Mouse (Mus musculus): ENCODE measurements around the gene Nfya. TPM values are rescaled to one million over a fixed set of nuclear protein-coding genes. Genes with fewer than 3 reads are reported as not detected.

The Nfya gene
- polyA plus RNA-seq, 1 experiment from 2014 or later = 19.7 TPM

GRCm38 (mm10) chr17:48443542-48444145 is 33.9 kb upstream of the Nfya start:
- H3K27ac ChIP-seq = no peak overlapping the region
- no peak for ATAC-seq (ENCODE audit: insufficient number of reproducible peaks, insufficient read depth, low FRiP score, low TSS enrichment, low read depth)
- no peaks in the 10 kb centered on the region for H3K4me1 ChIP-seq (replicated peaks)
- 83% methylated on average over 16 of the region's 16 CpGs for WGBS
- no peak overlapping the region for H3K9ac ChIP-seq (replicated peaks)
- H3K4me3 ChIP-seq (replicated peaks) = no peak overlapping the region
- no peaks in the 10 kb centered on the region for H3K36me3 ChIP-seq
- no peak overlapping the region for H3K4me2 ChIP-seq
- H3K9me3 ChIP-seq = no peaks in the 10 kb centered on the region
- no peaks in the 10 kb centered on the region for H3K27me3 ChIP-seq

DNA sequence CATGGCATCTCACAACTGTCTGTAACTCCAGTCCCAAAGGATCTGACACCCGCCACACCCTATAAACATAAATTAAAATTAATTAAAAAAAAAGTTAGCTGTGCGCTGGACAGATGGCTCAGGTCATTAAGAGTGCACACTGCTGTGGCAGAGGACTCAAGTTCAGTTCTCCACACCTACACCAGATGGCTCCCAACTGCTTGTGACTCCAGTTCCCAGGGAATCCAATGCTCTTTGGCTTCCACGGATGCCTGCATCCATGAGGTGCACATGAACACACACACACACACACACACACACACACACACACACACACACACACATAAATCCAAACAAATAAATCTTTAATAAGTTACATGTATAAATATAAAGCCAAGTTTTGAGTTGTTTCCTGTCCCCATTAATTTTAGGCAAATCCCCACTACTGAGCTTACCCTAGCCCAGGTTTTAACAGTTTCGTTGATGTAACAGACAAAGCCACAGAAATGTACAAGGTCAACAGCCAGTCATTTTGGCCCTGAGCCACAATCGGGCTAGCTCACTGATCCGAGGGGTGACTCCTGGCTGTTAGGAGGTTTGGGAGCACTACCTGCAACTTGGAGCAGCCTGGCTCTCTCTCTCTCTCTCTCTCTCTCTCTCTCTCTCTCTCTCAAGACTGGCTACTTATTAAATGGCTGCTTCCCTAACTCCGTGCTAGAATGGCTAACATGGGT is 33.2 kb upstream of the Nfya start:
- H3K4me3 ChIP-seq (replicated peaks) = no peak overlapping the region
- peaks cover 2% of the 10 kb centered on the region for H3K4me1 ChIP-seq (replicated peaks)
- H3K9ac ChIP-seq (replicated peaks) = no peak overlapping the region
- WGBS = 56% methylated on average over 7 of the region's 7 CpGs
- H3K36me3 ChIP-seq = no peaks in the 10 kb centered on the region
- no peak for ATAC-seq (ENCODE audit: insufficient number of reproducible peaks, insufficient read depth, low FRiP score, low TSS enrichment, low read depth)
- H3K27me3 ChIP-seq = no peaks in the 10 kb centered on the region
- H3K4me2 ChIP-seq = no peak overlapping the region
- H3K9me3 ChIP-seq = no peaks in the 10 kb centered on the region
- no peak overlapping the region for H3K27ac ChIP-seq

DNA sequence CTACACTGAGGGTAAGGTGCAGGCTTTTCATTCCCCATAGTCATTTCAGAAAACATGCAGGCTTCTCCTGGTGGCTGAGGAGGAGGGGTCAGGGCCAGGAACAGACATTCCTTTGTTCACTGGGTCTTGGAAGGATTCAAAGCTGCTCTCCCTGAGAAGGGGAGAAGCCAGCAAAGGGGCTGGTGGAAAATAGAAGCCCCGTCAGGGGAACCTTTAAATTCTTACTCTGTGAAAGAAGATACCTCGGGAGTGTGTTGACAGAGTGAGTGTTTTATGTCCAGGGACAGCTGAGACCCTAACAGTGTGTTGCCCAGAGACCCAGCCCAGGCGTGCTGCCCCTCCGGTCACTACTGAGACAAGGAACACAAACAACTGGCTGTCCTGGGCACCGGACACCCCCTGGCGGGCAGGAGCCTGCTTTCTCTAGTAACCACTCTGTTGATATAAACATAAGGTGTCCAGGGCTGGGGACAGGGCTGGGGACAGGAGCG is 27.8 kb upstream of the Nfya start:
- 29% methylated on average over 7 of the region's 7 CpGs for WGBS
- Histone ChIP-seq H3K4me3 (replicated peaks) (no peak overlapping the region), H3K4me2 (0 out of 2 replicates have a peak overlapping the region, but pooled peaks have one; percentile 19), H3K4me1 (replicated peaks) (peaks cover 35% of the 10 kb centered on the region), H3K9ac (replicated peaks) (no peak overlapping the region; the same call in 1 of the 2 replicates), H3K36me3 (no peaks in the 10 kb centered on the region), H3K9me3 (no peaks in the 10 kb centered on the region), H3K27ac (peak overlapping the region; percentile 92), H3K27me3 (no peaks in the 10 kb centered on the region)
- peak; percentile 73 for ATAC-seq (ENCODE audit: insufficient number of reproducible peaks, insufficient read depth, low FRiP score, low TSS enrichment, low read depth)

GRCm38 (mm10) chr17:48436487-48436886 is 26.8 kb upstream of the Nfya start:
- Histone ChIP-seq H3K9me3 (no peaks in the 10 kb centered on the region), H3K9ac (replicated peaks) (no peak overlapping the region), H3K4me2 (no peak overlapping the region), H3K27me3 (no peaks in the 10 kb centered on the region), H3K36me3 (no peaks in the 10 kb centered on the region), H3K4me1 (replicated peaks) (peaks cover 38% of the 10 kb centered on the region), H3K4me3 (replicated peaks) (no peak overlapping the region), H3K27ac (peak overlapping the region; percentile 92)
- WGBS = 79% methylated on average over 1 of the region's 1 CpGs
- no peak for ATAC-seq (ENCODE audit: insufficient number of reproducible peaks, insufficient read depth, low FRiP score, low TSS enrichment, low read depth)

- Histone ChIP-seq H3K9ac (replicated peaks) (no peak overlapping the region), H3K9me3 (no peaks in the 10 kb centered on the region), H3K4me1 (replicated peaks) (peaks cover 38% of the 10 kb centered on the region), H3K27me3 (no peaks in the 10 kb centered on the region), H3K27ac (no peak overlapping the region), H3K4me3 (replicated peaks) (no peak overlapping the region), H3K4me2 (no peak overlapping the region), H3K36me3 (no peaks in the 10 kb centered on the region)
- 76% methylated on average over 5 of the region's 5 CpGs for WGBS
- ATAC-seq (ENCODE audit: insufficient number of reproducible peaks, insufficient read depth, low FRiP score, low TSS enrichment, low read depth) = no peak
Measured at GRCm38 (mm10) chr17:48434479-48434878, 24.8 kb upstream of the Nfya start.

- ATAC-seq (ENCODE audit: insufficient number of reproducible peaks, insufficient read depth, low FRiP score, low TSS enrichment, low read depth) = no peak
- Histone ChIP-seq H3K4me2 (no peak overlapping the region), H3K27me3 (no peaks in the 10 kb centered on the region), H3K9ac (replicated peaks) (no peak overlapping the region), H3K27ac (no peak overlapping the region), H3K4me1 (replicated peaks) (peaks cover 38% of the 10 kb centered on the region), H3K36me3 (no peaks in the 10 kb centered on the region), H3K4me3 (replicated peaks) (no peak overlapping the region), H3K9me3 (no peaks in the 10 kb centered on the region)
- 68% methylated on average over 6 of the region's 6 CpGs for WGBS
Measured at GRCm38 (mm10) chr17:48433689-48434330, 24.1 kb upstream of the Nfya start.

GRCm38 (mm10) chr17:48433006-48433655 is 23.4 kb upstream of the Nfya start:
- Histone ChIP-seq H3K27me3 (no peaks in the 10 kb centered on the region), H3K4me2 (no peak overlapping the region), H3K27ac (no peak overlapping the region), H3K9ac (replicated peaks) (no peak overlapping the region), H3K4me3 (replicated peaks) (no peak overlapping the region), H3K4me1 (replicated peaks) (peaks cover 43% of the 10 kb centered on the region), H3K36me3 (no peaks in the 10 kb centered on the region), H3K9me3 (no peaks in the 10 kb centered on the region)
- 82% methylated on average over 20 of the region's 20 CpGs for whole genome bisulfite sequencing
- ATAC-seq (ENCODE audit: insufficient number of reproducible peaks, insufficient read depth, low FRiP score, low TSS enrichment, low read depth) = no peak

- no peak within 1 kb of the TSS for H3K4me2 ChIP-seq
- H3K36me3 ChIP-seq = no peaks in the 10 kb centered on the region
- 72% methylated on average over 16 of the region's 16 CpGs for WGBS
- peaks cover 39% of the 10 kb centered on the region for H3K4me1 ChIP-seq (replicated peaks)
- H3K9ac ChIP-seq (replicated peaks) = no peak within 1 kb of the TSS
- H3K27me3 ChIP-seq = no peaks in the 10 kb centered on the region
- no peak within 1 kb of the TSS for H3K27ac ChIP-seq
- no peak for ATAC-seq (ENCODE audit: insufficient number of reproducible peaks, insufficient read depth, low FRiP score, low TSS enrichment, low read depth)
- no peak within 1 kb of the TSS for H3K4me3 ChIP-seq (replicated peaks)
- H3K9me3 ChIP-seq = no peaks in the 10 kb centered on the region
Measured at GRCm38 (mm10) chr17:48432158-48432980, 22.7 kb upstream of the Nfya start, which contains the start of gene Apobec2. Gene Apobec2, minus strand, starts transcription at chr17:48432930.

DNA sequence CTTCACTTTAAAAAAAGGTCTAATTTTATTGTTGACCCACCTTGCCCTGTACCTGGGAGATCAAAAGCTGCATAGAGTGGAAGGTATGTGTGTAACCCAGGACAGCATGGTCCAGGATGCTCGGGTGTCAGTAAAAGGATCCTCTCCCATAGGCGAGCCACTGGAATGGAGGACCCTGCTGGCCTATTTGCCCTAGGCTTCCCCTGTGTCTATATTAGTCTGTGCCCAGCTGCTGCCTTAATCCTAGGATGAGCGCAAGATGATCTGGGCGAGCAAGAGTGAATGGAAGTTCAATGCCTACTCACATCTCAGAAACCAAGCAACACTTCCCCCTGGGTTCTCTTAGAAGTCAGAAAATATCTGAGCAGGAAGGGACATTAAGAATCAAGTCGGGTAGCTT is 21.3 kb upstream of the Nfya start:
- Histone ChIP-seq H3K4me2 (no peak overlapping the region), H3K4me3 (replicated peaks) (no peak overlapping the region), H3K27ac (peak overlapping the region; percentile 31; the same call in 1 of the 2 replicates), H3K9ac (replicated peaks) (no peak overlapping the region), H3K4me1 (replicated peaks) (peaks cover 37% of the 10 kb centered on the region), H3K9me3 (no peaks in the 10 kb centered on the region), H3K36me3 (no peaks in the 10 kb centered on the region), H3K27me3 (no peaks in the 10 kb centered on the region)
- no peak for ATAC-seq (ENCODE audit: insufficient number of reproducible peaks, insufficient read depth, low FRiP score, low TSS enrichment, low read depth)
- WGBS = 78% methylated on average over 5 of the region's 5 CpGs

- Histone ChIP-seq H3K36me3 (no peaks in the 10 kb centered on the region), H3K4me1 (replicated peaks) (peaks cover 37% of the 10 kb centered on the region), H3K4me3 (replicated peaks) (no peak overlapping the region), H3K27me3 (no peaks in the 10 kb centered on the region), H3K9me3 (no peaks in the 10 kb centered on the region), H3K9ac (replicated peaks) (no peak overlapping the region), H3K4me2 (0 out of 2 replicates have a peak overlapping the region, but pooled peaks have one; percentile 8), H3K27ac (peak overlapping the region; percentile 31)
- WGBS = 40% methylated on average over 5 of the region's 5 CpGs
- no peak for ATAC-seq (ENCODE audit: insufficient number of reproducible peaks, insufficient read depth, low FRiP score, low TSS enrichment, low read depth)
Measured at GRCm38 (mm10) chr17:48430394-48430793, 20.7 kb upstream of the Nfya start.

Measured in limb, embryonic 12.5 days (tissue).